Mouse (Mus musculus): ENCODE data around the gene Fbln7. TPM values are rescaled to one million over a fixed set of nuclear protein-coding genes. Genes with fewer than 3 reads are reported as not detected.

Fbln7 gene
- total RNA-seq, 4 experiments from 2014 or later = 1.4 to 2.7 (median 1.8) TPM

DNA sequence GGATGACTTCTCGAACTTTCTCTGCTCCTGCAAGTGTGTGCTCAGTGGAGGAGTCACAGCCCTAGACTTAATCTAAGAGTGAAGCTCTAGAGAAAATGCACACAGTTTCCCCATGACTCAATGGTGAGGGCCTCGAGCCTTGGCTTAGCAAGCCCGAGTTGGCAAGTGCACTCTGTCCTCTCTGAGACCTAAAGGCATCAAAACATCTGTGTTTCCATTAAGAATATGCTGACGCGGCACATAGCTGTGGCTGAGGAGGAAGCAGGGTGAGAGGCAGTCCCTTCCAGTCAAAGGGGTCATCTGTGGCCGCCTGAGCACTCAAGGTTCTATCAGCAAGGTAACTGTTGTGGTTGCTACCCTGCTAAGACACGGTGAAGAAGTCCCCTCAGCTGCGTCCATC is 8.9 kb downstream of the Fbln7 start:
- DNase-seq (ENCODE audit: low spot score in 2 of 2) = no peak

DNA sequence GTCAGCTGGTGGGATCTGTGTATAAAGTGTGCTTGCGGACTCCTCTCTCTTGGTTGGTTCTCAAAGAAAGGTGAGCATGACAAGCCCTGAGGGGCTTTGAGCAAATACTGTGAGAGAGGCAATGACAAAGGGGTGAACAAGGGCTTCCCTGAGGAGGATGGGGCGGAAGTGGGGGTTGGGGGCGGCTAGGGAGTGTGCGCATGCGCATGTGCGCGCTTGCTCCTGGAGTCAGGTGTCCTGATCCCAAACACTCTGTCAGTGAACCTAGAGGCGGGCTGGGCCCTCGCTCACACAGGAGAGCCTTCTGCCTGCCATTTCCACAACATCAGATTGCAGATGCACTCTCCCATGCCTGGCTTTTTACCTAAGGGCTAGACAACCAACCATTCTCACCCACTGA is 9.5 kb downstream of the Fbln7 start:
- no peak for DNase-seq (ENCODE audit: low spot score in 2 of 2)

DNA sequence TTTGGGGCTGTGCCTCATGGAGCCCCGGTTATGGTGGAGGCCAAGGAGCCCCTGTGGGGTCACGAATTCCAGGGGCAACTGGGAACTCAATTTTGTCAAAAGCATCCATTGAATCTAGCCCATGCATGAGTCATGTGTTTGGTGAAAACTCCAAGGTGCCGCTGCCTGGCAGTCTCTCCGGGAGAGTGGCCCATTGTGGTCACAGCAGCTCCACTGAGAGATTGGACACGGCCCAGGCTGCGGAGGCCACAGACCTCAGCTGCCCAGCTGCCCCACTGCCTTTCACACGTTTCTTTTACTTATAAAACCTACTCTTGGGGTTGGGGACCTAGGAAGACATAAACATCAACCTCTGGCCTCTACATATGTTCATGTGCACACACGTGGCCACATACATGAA is 12.7 kb downstream of the Fbln7 start:
- DNase-seq (ENCODE audit: low spot score in 2 of 2) = no peak

DNA sequence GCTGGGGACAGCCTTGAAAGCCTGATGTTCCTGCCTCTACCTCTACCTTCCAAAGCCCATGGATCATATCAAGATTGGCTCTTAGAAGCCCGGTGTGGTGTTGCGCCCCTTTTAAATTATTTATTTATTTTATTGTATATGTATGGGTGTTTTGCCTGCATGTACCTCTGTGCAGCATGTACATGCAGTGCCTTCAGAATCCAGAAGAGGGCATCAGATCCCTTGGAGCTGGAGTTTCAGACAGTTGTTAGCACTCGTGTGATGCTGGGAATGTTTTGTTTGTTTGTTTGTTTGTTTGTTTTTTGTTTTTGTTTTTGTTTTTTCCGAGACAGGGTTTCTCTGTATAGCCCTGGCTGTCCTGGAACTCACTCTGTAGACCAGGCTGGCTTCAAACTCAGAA is 18.5 kb downstream of the Fbln7 start:
- DNase-seq (ENCODE audit: low spot score in 2 of 2) = no peak

DNA sequence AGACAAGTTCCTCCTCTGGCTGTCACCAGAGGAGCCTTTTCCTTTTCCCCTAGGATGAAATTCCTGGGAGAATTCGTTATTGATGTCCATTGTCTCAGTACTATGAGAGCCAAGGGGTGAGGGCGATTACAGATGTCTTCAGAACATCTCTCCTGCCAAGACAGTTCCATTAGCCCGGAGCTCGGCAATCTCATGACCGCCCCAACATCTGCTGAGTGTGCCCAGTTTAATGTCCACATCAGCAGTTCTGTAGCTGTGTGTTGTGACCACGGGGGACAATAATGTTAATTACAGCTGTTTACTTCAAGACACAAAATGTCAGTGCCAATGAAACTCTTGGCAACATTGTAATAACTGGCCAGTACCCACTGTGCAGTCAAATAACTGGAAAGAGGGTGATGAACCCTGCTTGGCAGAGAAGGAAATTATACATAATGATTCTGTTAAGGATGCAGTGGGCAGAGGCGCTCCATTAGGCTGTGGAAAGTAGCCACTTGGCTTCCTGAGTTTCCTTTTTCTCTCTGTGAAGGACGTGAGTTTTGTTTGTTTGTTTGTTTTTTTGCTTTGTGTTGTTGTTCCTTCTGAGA is 22.5 kb downstream of the Fbln7 start:
- DNase-seq (ENCODE audit: low spot score in 2 of 2) = no peak

DNA sequence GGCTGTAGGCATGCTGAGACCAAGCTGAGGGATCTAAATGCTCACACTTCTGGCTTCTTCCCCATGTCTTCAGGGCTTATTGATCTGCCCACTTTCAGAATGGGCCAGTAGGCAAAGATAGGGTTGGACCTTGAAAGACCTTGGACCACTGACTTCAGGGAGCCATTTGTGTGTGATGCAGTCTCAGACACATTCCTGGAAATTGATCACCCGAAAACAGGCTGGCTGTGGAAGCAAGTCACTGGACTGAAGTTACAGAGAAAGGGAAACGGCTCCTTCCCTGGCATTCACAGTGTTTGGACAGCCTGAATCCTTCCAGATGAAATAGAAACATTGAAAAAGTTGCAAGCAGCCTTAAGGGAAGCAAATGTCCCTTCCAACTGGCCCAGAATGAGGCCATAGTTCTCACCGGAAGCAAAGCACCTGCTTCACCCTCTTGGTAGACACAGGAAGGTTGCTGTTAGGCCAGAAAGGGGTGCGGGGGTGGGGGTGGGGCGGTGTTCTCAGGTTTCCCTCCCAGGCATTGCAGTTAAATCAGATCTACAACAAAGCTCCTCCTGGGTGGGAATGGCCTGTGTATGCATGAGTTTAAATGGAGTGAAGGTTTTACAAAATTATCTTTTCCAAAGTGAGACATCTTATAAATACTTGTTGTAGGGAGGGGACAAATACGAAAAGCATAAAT is 25.2 kb downstream of the Fbln7 start:
- DNase-seq (ENCODE audit: low spot score in 2 of 2) = no peak

DNA sequence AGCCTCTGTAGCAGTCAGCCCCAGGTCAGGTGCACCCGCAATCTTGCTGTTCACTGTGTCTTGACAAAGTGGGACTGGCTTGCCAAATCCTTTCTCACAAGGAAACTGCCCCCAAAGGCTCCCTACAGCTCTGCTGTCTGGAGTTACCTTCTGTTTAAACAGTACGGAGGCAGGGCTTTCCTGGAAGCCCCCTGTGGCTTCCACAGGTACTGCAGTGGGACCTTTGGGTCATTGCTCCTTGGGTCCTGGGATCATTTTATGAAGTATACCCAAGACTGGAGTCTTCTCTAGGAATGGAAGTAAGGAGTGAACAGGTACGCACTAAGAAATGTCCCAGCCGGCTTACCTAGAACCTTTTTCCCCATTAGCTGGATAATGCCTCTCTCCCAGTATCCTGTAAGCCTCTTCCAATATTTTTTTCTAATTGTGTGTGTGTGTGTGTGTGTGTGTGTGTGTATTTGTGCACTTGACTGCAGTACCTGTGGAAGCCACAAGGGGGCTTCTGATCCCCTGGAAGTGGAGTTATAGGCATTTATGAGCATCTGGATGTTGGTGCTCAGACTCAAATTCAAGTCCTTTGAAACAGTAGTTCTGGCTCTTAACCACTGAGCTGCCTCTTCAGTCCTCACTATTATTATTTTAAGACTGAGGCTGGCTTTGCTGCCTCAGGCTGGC is 28.0 kb downstream of the Fbln7 start:
- DNase-seq (ENCODE audit: low spot score in 2 of 2) = no peak

DNA sequence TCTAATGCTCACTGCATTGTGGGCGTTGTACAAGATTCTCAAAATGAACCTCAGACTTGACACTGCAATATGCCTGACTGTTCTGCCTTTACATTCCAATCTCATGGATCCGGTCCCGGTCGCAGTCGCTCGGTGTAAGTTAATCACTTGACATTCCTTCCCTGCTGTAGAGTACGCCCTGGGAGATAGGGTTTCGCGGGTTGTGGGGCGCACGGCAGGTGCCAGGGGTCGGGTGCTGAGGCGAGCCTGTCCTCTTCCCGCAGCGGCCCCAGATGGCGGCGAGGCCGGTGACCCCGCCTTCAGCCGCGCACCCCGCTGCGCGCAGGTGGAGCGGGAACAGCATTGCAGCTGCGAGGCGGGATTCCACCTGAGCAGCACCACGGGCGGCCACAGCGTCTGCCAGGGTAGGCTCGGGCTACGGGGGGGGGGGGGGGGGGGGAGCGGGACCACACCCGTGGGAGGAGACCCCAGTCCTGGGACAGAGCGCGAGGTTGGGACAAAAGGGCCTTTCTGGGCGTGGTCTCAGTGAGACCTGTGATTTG is 29.5 kb downstream of the Fbln7 start:
- no peak for DNase-seq (ENCODE audit: low spot score in 2 of 2)

DNA sequence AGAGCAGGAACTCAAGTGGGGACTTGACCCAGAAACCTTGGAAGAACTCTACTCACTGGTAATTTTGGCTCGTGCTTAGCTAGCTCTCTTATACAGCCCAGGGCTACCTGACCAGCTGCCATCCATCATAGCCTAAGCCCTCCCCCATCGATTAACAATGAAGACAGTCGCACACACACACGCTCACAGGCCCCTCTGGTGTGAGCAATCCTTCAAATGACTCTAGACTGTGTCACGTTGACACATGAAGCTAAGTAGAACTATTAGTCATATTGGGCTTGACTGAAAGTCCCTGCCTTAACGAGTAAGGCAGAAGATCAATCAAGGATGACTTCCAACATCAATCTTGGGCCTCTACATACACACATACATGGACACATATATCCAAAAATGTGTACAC is 40.1 kb downstream of the Fbln7 start:
- no peak for DNase-seq (ENCODE audit: low spot score in 2 of 2)

DNA sequence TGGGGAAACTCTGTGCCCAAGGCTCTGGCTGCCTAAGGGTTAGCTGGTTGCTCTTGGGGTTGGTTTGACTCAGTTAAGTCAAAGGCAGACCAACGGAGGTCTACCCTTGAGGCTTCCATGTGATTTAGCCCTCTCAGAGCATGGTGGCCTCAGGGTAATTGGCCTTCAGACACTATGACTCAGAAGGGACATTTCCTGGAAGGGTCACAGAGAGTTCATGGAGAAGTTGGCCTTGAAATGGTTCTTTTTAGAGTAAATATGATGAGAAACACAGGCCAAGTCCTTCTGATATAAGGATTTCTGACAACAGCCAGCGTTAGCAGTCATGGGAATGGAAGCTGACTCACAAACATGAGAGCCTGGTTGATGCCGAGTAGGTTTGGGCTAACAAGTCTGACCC is 40.9 kb downstream of the Fbln7 start:
- no peak for DNase-seq (ENCODE audit: low spot score in 2 of 2)

DNA sequence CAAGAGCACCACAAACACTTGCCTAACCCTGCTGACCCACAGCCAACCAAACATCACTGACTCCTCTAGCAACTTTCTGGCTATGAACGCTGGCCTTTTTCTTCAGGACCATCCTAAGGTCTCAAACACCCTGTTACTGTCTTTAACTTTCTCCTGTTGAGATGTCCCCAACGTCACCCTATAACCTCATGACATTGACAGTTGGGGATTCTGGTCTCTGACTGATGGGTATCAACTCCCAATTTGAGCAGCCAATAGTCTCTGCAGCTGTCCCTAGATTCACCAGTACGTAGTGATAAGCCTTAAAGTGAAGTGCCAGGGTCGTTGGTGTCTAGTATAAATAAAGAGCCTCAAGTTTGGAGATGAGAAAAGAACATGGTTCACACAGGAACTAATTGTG is 52.2 kb downstream of the Fbln7 start:
- no peak for DNase-seq (ENCODE audit: low spot score in 2 of 2)

DNA sequence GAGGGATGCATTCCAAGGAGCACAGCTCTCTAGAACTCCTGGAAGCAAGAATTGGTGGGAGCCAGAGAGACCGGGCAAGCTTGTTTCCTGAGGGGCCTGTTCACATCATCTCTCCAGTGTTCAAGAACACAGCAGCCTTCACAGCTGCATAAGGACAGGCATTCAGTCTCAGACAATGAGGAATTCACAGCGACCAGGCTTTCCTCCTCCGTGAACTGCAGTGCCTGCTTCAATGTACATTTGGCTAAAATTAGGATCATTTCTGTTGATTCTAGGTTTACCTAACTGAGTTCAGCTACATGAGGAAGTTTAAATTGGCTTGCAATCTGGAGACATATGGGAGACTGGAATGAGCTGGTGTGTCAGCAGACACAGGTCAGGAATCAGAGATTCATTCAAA is 53.7 kb downstream of the Fbln7 start:
- DNase-seq (ENCODE audit: low spot score in 2 of 2) = no peak

DNA sequence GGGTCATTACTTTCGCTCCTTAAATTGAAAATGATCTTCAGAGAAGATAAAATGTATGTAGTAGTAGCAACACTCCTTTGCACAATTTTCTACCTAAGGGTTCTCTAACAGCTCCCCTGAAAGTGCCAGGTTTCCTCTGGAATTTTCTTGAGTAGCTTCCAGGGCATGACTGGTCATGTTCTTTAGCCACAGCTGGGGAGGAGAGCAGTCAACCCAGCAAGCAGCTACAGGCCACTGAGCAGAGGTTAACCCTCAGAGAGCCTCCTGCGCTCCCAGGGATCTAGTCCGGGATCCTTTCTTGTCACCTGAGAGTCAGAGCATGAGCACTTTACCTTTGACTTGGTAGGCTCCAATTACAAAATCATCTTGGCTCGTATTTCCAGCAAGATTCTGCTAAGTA is 62.0 kb downstream of the Fbln7 start:
- no peak for DNase-seq (ENCODE audit: low spot score in 2 of 2)

DNA sequence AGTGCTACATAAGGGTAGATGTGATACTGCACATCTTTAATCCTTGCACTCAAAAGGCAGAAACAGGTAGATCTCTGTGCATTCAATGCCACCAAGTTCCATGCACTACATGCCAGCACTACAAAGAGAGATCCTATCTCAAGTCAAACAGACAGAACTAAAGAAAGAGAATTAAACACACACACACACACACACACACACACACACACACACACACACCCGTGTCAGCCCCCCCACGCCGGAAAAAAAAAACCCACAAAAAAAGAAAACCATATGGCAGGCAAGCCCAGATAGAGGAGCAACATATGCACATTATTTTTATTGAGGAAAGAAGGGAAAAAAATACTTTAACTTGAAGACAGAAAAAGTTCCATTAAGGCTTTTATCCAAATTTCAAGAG is 65.7 kb downstream of the Fbln7 start:
- DNase-seq (ENCODE audit: low spot score in 2 of 2) = no peak

DNA sequence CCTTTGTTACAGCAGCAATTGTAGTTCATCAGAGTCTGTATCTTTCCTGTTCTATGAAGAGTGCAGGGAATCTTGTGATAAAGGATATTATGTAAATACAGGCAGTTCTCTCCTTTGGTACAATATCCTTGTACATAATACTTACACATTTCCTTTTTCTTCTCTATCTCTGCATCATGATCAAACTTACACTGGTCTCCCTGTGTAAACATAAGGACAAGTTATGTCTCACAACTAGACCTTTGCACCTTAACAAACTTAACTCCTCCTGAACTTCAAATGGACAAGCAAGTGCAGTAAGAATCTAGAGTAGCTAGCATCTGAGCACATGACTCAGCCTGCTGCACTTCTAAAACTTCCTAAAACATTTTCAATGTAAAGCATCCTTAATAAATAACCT is 67.9 kb downstream of the Fbln7 start:
- DNase-seq (ENCODE audit: low spot score in 2 of 2) = no peak

DNA sequence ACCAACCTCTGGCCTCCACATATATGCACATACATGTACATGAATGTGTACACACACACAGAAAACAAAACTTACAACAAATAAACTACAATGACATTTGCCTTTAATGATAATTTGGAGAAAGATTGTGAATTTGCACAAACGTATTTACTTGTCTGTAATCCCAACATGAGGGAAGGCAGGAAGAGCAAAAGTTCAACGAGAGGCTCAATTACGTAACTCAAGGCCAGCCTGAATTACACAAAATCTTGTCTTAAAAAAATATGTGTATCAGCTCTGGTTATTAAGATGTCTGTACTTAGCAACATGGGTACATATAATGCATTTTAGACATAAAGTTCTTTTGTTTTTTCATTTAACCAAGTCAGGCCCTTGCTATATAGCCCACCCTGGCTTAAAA is 73.5 kb downstream of the Fbln7 start:
- no peak for DNase-seq (ENCODE audit: low spot score in 2 of 2)

DNA sequence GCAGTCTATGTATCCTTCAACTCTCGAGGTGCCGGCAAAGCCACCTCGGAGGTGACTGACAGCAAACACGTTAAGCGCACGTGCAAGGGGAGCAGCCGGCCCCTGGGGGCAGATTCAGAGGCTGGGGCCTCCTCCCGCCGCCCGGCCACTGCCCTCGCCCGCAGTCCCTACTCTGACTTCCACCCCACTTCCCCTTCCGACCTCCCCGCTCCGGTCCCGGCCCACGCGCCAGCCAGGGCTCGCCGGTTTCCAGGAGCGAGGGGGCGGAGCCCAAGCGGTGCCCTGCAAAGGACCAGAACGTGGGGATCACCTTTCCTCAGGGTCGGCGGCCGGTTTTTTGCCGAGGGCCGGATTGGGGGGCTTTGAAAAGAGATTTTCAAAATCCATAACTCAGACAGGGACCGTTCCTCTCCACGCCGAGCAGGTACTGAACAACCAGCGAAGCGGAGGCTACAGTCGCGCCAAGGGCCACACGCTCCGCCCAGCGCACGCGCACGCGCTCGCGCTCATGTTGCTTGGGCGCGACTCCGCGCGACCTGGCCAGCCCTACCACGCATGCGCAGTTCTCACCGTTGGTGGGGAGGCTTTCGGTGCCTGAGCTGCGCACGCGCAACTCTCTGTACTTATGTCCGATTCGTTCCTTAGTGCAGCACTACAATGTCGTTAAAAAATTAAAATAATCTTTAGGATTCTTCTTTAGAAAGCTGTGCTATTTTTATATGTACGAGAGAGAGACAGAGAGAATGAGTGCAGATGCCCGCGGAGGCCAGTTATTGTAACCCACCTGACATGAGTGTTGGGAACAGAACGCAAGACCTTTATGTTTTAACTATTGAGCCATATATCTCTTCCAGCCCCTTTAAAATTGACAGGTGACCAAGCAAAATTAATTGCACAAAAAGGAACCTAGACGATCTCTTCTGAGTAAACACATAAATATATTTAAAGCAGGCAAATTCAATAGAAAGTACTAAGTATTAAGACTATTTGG is 81.1 kb downstream of the Fbln7 start, which contains the start of gene Zc3h8:
Gene Zc3h8 (minus strand): TSS at position 540 of the 991 bp plus-strand sequence.
- DNase-seq (ENCODE audit: low spot score in 2 of 2) = peak; percentile 91 to 95
